Mouse (Mus musculus) heart, postnatal 0 days (tissue): Measurements from ENCODE around the gene Cmc2. TPM values are rescaled to one million over a fixed set of nuclear protein-coding genes. Genes with fewer than 3 reads are reported as not detected.

Source experiments
- ATAC-seq: fragments of 200-750 bp; cut with Nextera tagmentation; 2 replicates; pipeline ENCODE4 v1.8.0; 2017; ENCODE audit warnings: low read depth, moderate number of reproducible peaks, moderate library complexity; ENCODE audit not compliant: insufficient read depth
- DNase-seq: peaks from one replicate; pipeline ENCODE4 v3.0.0-alpha.2; 2016; ENCODE audit warnings: low spot score
- H3K27ac ChIP-seq: fragments of 300-500 bp; sonication (generic); 2 replicates; pipeline ENCODE4 v1.5.1; 2014; ENCODE audit warnings: low read depth, mild to moderate bottlenecking
- H3K27me3 ChIP-seq: fragments of 300-500 bp; sonication (generic); 2 replicates; pipeline ENCODE4 v1.6.1; 2014; ENCODE audit warnings: low read length, mixed read lengths; ENCODE audit not compliant: control insufficient read depth, insufficient read depth
- H3K36me3 ChIP-seq: fragments of 300-500 bp; sonication (generic); replicated peaks from 2 replicates; pipeline ENCODE4 v1.6.1; 2014; ENCODE audit warnings: low read length, mixed read lengths; ENCODE audit not compliant: control insufficient read depth, insufficient read depth
- H3K4me1 ChIP-seq: fragments of 300-500 bp; sonication (generic); 2 replicates; pipeline ENCODE4 v1.6.1; 2014; ENCODE audit warnings: antibody characterized with exemption; ENCODE audit not compliant: control insufficient read depth, insufficient read depth
- H3K4me2 ChIP-seq: fragments of 300-500 bp; sonication (generic); 2 replicates; pipeline ENCODE4 v1.6.1; 2014; ENCODE audit warnings: low read depth, mild to moderate bottlenecking, low read length, moderate library complexity
- H3K4me3 ChIP-seq: fragments of 300-500 bp; sonication (generic); 2 replicates; pipeline ENCODE4 v1.5.1; 2014; ENCODE audit warnings: low read depth, low read length
- H3K9ac ChIP-seq: fragments of 300-500 bp; sonication (generic); replicated peaks from 2 replicates; pipeline ENCODE4 v1.6.1; 2014; ENCODE audit warnings: low read depth, low read length, mixed read lengths
- H3K9me3 ChIP-seq: fragments of 300-500 bp; sonication (generic); replicated peaks from 2 replicates; pipeline ENCODE4 v1.6.1; 2016; ENCODE audit warnings: low read length; ENCODE audit not compliant: control insufficient read depth
- CTCF ChIP-seq: IDR thresholded peaks from 2 replicates; pipeline ENCODE4 v1.5.1; 2016; ENCODE audit warnings: antibody characterized with exemption, control low read depth, low read depth
- EP300 ChIP-seq: IDR thresholded peaks from 2 replicates; pipeline ENCODE4 v1.6.1; 2016; ENCODE audit warnings: antibody characterized with exemption, low read depth
- WGBS: fragments of 180-500 bp; shearing (Covaris S2); extraction: QIAGEN DNeasy Blood & Tissue Kit; methylation state at CpG from one replicate; pipeline ENCODE4 v1.1.7; 2014; 5-methylcytosine and 5-hydroxymethylcytosine counted together
- polyA plus RNA-seq: library from polyadenylated mRNA; unstranded; fragments of >200 nt; fragmentation: Nextera tagmentation; extraction: Ambion mirVana; gene quantifications from 2 replicates; pipeline ENCODE4 v1.2.1, GENCODE M21; 2015
- total RNA-seq: library from RNA; depleted of rRNA; stranded (reverse); fragments of >200 nt; gene quantifications from 2 replicates; pipeline ENCODE4 v1.2.3, GENCODE M21; 2014; ENCODE audit warnings: low replicate concordance

Gene Cmc2
- total and polyA plus RNA-seq, 2 experiments from 2014 or later = 37.2 to 139 TPM

- DNase-seq (no peak), ATAC-seq (no peak)
- Histone ChIP-seq H3K4me1 (peaks cover 37% of the 10 kb centered on the region), H3K36me3 (no peaks in the 10 kb centered on the region), H3K27me3 (no peaks in the 10 kb centered on the region), H3K9me3 (no peaks in the 10 kb centered on the region), H3K4me2 (no peak overlapping the region), H3K9ac (no peak overlapping the region), H3K27ac (peak overlapping the region; percentile 2; the same call in 1 of the 2 replicates), H3K4me3 (no peak overlapping the region)
- WGBS = 42% methylated on average over 7 of the region's 7 CpGs
- TF ChIP-seq EP300 (no peak), CTCF (no peak)
These were observed 26.3 kb upstream of the Cmc2 start for GRCm38 (mm10) chr8:116947589-116947988.

- Histone ChIP-seq H3K4me3 (peak overlapping the region; percentile 44), H3K9ac (peak overlapping the region; percentile 41; the same call in 1 of the 2 replicates)
- 35% methylated on average over 6 of the region's 6 CpGs for WGBS
These were observed 25.6 kb upstream of the Cmc2 start for GRCm38 (mm10) chr8:116946851-116947250.

GRCm38 (mm10) chr8:116946268-116946838 lies 25.1 kb upstream of the Cmc2 start:
- ATAC-seq (peak; percentile 49), DNase-seq (peak; percentile 66)
- 13% methylated on average over 21 of the region's 21 CpGs for WGBS
- H3K9ac ChIP-seq = peak overlapping the region; percentile 41; the same call in 1 of the 2 replicates
- H3K4me3 ChIP-seq = peak overlapping the region; percentile 44
- TF ChIP-seq CTCF (no peak), EP300 (no peak)
- H3K4me1 ChIP-seq = peaks cover 36% of the 10 kb centered on the region
- no peaks in the 10 kb centered on the region for H3K9me3 ChIP-seq
- H3K4me2 ChIP-seq = peak overlapping the region; percentile 61
- no peaks in the 10 kb centered on the region for H3K27me3 ChIP-seq
- peak overlapping the region; percentile 91 for H3K27ac ChIP-seq
- no peaks in the 10 kb centered on the region for H3K36me3 ChIP-seq

More at GRCm38 (mm10) chr8:116946851-116947250, 25.6 kb upstream of the Cmc2 start:
- peak overlapping the region; percentile 91 for H3K27ac ChIP-seq
- TF ChIP-seq CTCF (no peak), EP300 (no peak)
- no peak for ATAC-seq
- H3K27me3 ChIP-seq = no peaks in the 10 kb centered on the region
- no peaks in the 10 kb centered on the region for H3K36me3 ChIP-seq
- peak overlapping the region; percentile 61 for H3K4me2 ChIP-seq
- DNase-seq = no peak
- no peaks in the 10 kb centered on the region for H3K9me3 ChIP-seq
- H3K4me1 ChIP-seq = peaks cover 37% of the 10 kb centered on the region

- Histone ChIP-seq H3K4me1 (peaks cover 31% of the 10 kb centered on the region), H3K4me2 (peak overlapping the region; percentile 61; the same call in 1 of the 2 replicates), H3K9me3 (no peaks in the 10 kb centered on the region), H3K9ac (no peak overlapping the region), H3K27me3 (no peaks in the 10 kb centered on the region), H3K27ac (peak overlapping the region; percentile 91), H3K4me3 (no peak overlapping the region), H3K36me3 (no peaks in the 10 kb centered on the region)
- ATAC-seq = no peak
- TF ChIP-seq CTCF = no peak
- TF ChIP-seq EP300 = no peak
- WGBS = 56% methylated on average over 9 of the region's 9 CpGs
- no peak for DNase-seq
These were observed 24.1 kb upstream of the Cmc2 start for GRCm38 (mm10) chr8:116945169-116945910.

GRCm38 (mm10) chr8:116944385-116944696 lies 23.1 kb upstream of the Cmc2 start:
- Histone ChIP-seq H3K27me3 (no peaks in the 10 kb centered on the region), H3K36me3 (no peaks in the 10 kb centered on the region), H3K9me3 (no peaks in the 10 kb centered on the region), H3K27ac (no peak overlapping the region), H3K4me1 (peaks cover 31% of the 10 kb centered on the region), H3K9ac (0 out of 2 replicates have a peak overlapping the region, but pooled peaks have one; percentile 9), H3K4me2 (peak overlapping the region; percentile 93), H3K4me3 (peak overlapping the region; percentile 99)
- no peak for DNase-seq
- WGBS = 24% methylated on average over 4 of the region's 4 CpGs
- ATAC-seq = no peak
- no peak for TF ChIP-seq CTCF
- TF ChIP-seq EP300 = no peak
